Mouse (Mus musculus): ENCODE data around the gene Gm17571. TPM values are rescaled to one million over a fixed set of nuclear protein-coding genes. Genes with fewer than 3 reads are reported as not detected.

The Gm17571 gene
- polyA plus RNA-seq, 1 experiment from 2014 or later = not detected

DNA sequence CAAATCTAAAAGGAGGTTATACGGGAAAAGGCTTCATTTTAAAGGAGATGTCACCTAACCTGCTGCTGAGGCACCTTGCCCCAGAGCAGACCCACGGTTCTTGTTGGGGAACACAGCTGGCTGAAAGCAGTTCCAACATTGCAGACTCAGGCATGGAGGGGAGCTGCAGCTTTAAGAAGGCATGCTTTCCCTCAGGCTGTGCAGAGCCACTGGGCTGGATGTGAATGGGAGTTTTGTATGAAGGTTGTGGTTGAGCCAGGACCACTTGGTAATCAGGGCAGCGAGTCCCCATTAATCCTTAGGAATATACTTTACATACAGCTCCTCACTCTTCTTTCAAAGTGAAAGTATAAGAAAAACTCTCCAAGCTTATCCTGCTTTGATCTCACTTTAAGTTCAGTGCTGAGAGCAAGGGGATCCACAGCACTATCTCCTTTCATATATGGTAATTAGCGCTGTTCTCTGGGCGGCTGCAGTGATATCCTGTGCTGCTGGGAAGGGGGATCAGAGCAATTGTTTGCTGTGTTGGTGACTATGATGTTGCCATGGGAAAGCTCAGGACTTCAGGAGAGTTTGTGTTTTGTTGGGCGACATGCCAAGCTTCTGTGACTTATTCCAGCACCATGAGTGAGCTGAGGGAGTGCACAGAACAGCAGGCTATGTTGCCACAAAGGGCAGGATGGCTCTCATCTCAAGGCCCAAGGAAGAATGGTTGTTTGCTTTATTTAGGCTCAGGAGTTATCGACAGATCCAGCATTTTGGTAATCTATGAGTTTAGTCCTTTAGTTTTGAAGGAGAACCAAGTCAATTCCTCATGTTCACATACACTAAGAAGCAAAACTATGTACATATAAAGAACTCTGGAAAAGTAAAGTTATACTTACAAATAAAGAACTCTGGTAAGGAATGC, 21.3 kb downstream of the Gm17571 start:
- H3K36me3 ChIP-seq (ENCODE audit: control insufficient read depth, insufficient read depth, low read length) = no peaks in the 10 kb centered on the region
- 3% methylated on average over 7 of the region's 7 CpGs for WGBS
- DNase-seq (peak; percentile 87), ATAC-seq (ENCODE audit: low FRiP score, low TSS enrichment) (peak; percentile 90)
- no peak overlapping the region for H3K4me3 ChIP-seq (replicated peaks; ENCODE audit: low read depth, low read length)
- H3K9me3 ChIP-seq (ENCODE audit: control insufficient read depth, low read length) = no peaks in the 10 kb centered on the region
- peak overlapping the region; percentile 55 for H3K27ac ChIP-seq (replicated peaks; ENCODE audit: low read depth, low read length)
- peak overlapping the region; percentile 16 for H3K4me2 ChIP-seq (ENCODE audit: low read length)
- H3K27me3 ChIP-seq (ENCODE audit: control insufficient read depth, insufficient read depth, low read length) = no peaks in the 10 kb centered on the region
- H3K4me1 ChIP-seq (ENCODE audit: control insufficient read depth, insufficient read depth, low read length) = peaks cover 29% of the 10 kb centered on the region
- H3K9ac ChIP-seq (replicated peaks; ENCODE audit: low read length) = no peak overlapping the region

DNA sequence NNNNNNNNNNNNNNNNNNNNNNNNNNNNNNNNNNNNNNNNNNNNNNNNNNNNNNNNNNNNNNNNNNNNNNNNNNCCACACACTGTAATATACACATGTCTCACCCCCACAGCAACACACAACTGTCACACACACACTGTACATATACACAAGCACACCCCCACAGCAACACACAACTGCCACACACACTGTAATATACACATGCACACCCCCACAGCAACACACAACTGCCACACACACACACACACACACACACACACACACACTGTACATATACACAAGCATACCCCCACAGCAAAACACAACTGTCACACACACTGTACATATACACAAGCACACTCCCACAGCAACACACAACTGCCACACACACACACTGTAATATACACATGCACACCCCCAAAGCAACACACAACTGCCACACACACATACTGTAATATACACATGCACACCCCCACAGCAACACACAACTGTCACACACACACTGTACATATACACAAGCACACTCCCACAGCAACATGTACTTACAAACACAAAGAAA, 32.3 kb downstream of the Gm17571 start:
- no peaks in the 10 kb centered on the region for H3K4me1 ChIP-seq (ENCODE audit: control insufficient read depth, insufficient read depth, low read length)

More for the DNA sequence above, 32.3 kb downstream of the Gm17571 start:
- H3K9me3 ChIP-seq (ENCODE audit: control insufficient read depth, low read length) = no peaks in the 10 kb centered on the region
- DNase-seq (no peak), ATAC-seq (ENCODE audit: low FRiP score, low TSS enrichment) (no peak)
- H3K27me3 ChIP-seq (ENCODE audit: control insufficient read depth, insufficient read depth, low read length) = no peaks in the 10 kb centered on the region
- H3K4me2 ChIP-seq (ENCODE audit: low read length) = no peak overlapping the region
- H3K36me3 ChIP-seq (ENCODE audit: control insufficient read depth, insufficient read depth, low read length) = 0 out of 2 replicates have a peak, but pooled peaks cover 5% of the 10 kb centered on the region
- H3K27ac ChIP-seq (replicated peaks; ENCODE audit: low read depth, low read length) = no peak overlapping the region
- no peak overlapping the region for H3K4me3 ChIP-seq (replicated peaks; ENCODE audit: low read depth, low read length)
- H3K9ac ChIP-seq (replicated peaks; ENCODE audit: low read length) = no peak overlapping the region

Other genes starting within 250 kb of the Gm17571 start
- gene Jrkl, start 200.9 kb downstream of the Gm17571 start, polyA plus RNA-seq (2014; fragmentation: Nextera tagmentation; extraction: Ambion mirVana) = 11.6 and 12.0 TPM in 2 replicates
- 14.0 and 15.8 TPM in 2 replicates for gene Ccdc82, start 199.8 kb downstream of the Gm17571 start, polyA plus RNA-seq (2014; fragmentation: Nextera tagmentation; extraction: Ambion mirVana)
- 7.7 and 12.1 TPM in 2 replicates for gene Maml2, start 148.8 kb downstream of the Gm17571 start, polyA plus RNA-seq (2014; fragmentation: Nextera tagmentation; extraction: Ambion mirVana)

All from midbrain, embryonic 14.5 days (tissue).